Mouse (Mus musculus): ENCODE results near the gene Tfap2a.

DNA sequence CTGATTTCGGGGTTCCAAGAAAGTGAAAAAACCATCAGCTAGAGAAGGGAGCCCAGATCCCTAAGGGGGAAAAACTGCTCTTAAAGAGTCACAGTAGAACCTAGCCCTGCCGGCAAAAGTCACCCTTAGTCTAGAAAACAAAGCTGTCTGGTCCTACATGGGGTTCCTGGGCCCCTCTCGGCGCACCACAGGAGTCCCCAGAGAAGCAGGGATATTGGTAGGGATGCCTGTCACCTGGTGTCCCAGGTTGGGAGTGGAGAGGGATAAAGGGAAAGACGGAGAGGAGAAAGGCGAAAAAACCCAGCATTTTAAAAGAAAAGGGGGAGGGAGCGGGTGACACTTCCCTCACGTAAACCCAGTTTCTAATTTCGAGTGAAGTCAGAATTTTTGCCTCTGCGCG lies 6.1 kb downstream of the Tfap2a start:
- TF ChIP-seq CTCF (IDR thresholded peaks at IDR 0.05; ENCODE audit: low read depth), result no peak
- TF ChIP-seq EP300 (optimal IDR thresholded peaks at IDR 0.05), result no peak

All from stomach, postnatal 0 days (tissue).